16 mouse cellular contexts compared by ENCODE assay signal in the genomic region with DNA sequence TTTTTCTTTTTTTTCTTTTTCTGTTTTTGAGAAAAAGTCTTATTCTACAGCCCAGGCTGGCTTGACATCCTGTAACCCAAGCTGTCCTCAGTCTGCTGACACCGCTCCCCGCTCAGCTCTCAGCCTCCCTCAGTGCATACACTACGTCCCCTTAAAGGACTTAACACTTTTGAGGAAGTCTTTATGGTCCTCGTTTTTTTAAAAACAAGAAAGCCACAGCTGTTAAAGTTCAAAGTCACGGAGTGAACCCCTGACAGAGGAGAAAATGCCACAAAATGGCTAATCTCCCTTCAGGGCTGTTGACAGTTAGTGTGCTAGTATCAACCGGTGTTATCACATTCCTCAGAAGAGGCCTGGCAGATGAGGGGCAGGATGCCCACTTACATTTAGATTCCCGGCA. TPM values are rescaled to one million over a fixed set of nuclear protein-coding genes. Genes with fewer than 3 reads are reported as not detected.
DNase-seq lines count a peak whose midpoint lies in the region; ATAC-seq and TF ChIP-seq lines count a peak whose summit lies in the region.
"Had no signal": no experiment of that assay in that cellular context is flagged by ENCODE, and none has a peak within 500 bp of the region (broad histone marks: within the 10 kb centered on the region; RNA-seq: fewer than 3 reads in every experiment).

No protein-coding gene starts in this region.

- H3K4me3 ChIP-seq in layer of hippocampus, adult 2 months, result no peak overlapping the region
- H3K4me3 ChIP-seq: erythroblast, embryonic 14.5 days had no signal

- no peak for TF ChIP-seq CTCF in layer of hippocampus, adult 2 months (conservative IDR thresholded peaks at IDR 0.05)

- intact Hi-C loops in left cerebral cortex, postnatal 25 days (cut with DNase I), result loop anchor here (2.0 to 5.0 kb wide), 4 partner anchors 116 to 445 kb away; no protein-coding TSS in a partner anchor

- DNase-seq in frontal cortex, postnatal 14 days (ENCODE audit: low spot score in 2 of 2), result no peak
- peak; percentile 61 for DNase-seq in layer of hippocampus, adult 9-11 months
- DNase-seq in layer of hippocampus, adult 2 months (ENCODE audit: low spot score in 2 of 2), result no peak
- DNase-seq in thymus, postnatal 0 days (ENCODE audit: low spot score), result peak; percentile 41
- DNase-seq in thymus, postnatal 36 days, result no peak
- DNase-seq in naive thymus-derived CD4-positive, alpha-beta T cell, adult 2 months (ENCODE audit: low read depth), result peak; percentile 19
- DNase-seq in left cerebral cortex, postnatal 25 days (ENCODE audit: low spot score in 2 of 2), result no peak
- DNase-seq: cerebellum, adult 11 months; right cerebral cortex, adult 18-20 months; thymus, adult 2 months had no signal

- ATAC-seq in frontal cortex, adult (ENCODE audit: low TSS enrichment), result peak; percentile 27; the same call in 1 of the 2 replicates
- ATAC-seq: intestine, embryonic 16.5 days; midbrain, embryonic 16.5 days had no signal

- no peak overlapping the region for H3K27ac ChIP-seq in layer of hippocampus, adult 2 months

RNA-seq across cellular contexts. Expression of gene Dtnbp1, which starts 29.8 kb away (rescaled TPM):
- total RNA-seq in layer of hippocampus, adult 2 months (2021), result 10 to 100 TPM; 71.7 to 80.3 TPM
- 79.4 and 88.5 TPM in 2 replicates for polyA plus RNA-seq in thymus, postnatal 0 days (2015; fragmentation: Nextera tagmentation; extraction: Ambion mirVana)
- 10 to 100 TPM; 82.4 to 89.3 TPM for total RNA-seq in left cerebral cortex, postnatal 25 days (2021)

RNA-seq across cellular contexts. Expression of gene Gm9817, which starts 46.7 kb away (rescaled TPM):
- total RNA-seq in layer of hippocampus, adult 2 months (2021), result not detected
- 0.05 TPM in 1 of 2 replicates, not detected in the other for polyA plus RNA-seq in thymus, postnatal 0 days (2015; fragmentation: Nextera tagmentation; extraction: Ambion mirVana)
- total RNA-seq in left cerebral cortex, postnatal 25 days (2021), result not detected
- total RNA-seq: neutrophil, adult 5-6 weeks had no signal
- polyA plus RNA-seq: erythroblast, embryonic 14.5 days; hindbrain, embryonic 11.5 days; intestine, embryonic 16.5 days; midbrain, embryonic 16.5 days; thymus, adult 2 months had no signal

Comparison
In these comparisons a context has a peak if more than half of its experiments do, and no peak if none do; other contexts are left out.
1. DNase-seq: peak in layer of hippocampus, adult 9-11 months (single experiment), thymus, postnatal 0 days (single experiment) and naive thymus-derived CD4-positive, alpha-beta T cell, adult 2 months (single experiment); none in frontal cortex, postnatal 14 days (0 of 2), layer of hippocampus, adult 2 months (0 of 2), thymus, postnatal 36 days (0 of 2) and left cerebral cortex, postnatal 25 days (0 of 2).